Mouse (Mus musculus) effector memory CD4-positive, alpha-beta T cell, adult 7 months (primary cell): ENCODE results near the gene Adrb1. TPM values are rescaled to one million over a fixed set of nuclear protein-coding genes. Genes with fewer than 3 reads are reported as not detected.

ENCODE experiments used
- polyA plus RNA-seq: library from polyadenylated mRNA; unstranded; fragments of 100-300 nt; shearing (Covaris generic); gene quantifications from one replicate; pipeline ENCODE4 v1.2.1, GENCODE M21; 2017

Gene Adrb1
- 1.8 TPM for polyA plus RNA-seq

DNA sequence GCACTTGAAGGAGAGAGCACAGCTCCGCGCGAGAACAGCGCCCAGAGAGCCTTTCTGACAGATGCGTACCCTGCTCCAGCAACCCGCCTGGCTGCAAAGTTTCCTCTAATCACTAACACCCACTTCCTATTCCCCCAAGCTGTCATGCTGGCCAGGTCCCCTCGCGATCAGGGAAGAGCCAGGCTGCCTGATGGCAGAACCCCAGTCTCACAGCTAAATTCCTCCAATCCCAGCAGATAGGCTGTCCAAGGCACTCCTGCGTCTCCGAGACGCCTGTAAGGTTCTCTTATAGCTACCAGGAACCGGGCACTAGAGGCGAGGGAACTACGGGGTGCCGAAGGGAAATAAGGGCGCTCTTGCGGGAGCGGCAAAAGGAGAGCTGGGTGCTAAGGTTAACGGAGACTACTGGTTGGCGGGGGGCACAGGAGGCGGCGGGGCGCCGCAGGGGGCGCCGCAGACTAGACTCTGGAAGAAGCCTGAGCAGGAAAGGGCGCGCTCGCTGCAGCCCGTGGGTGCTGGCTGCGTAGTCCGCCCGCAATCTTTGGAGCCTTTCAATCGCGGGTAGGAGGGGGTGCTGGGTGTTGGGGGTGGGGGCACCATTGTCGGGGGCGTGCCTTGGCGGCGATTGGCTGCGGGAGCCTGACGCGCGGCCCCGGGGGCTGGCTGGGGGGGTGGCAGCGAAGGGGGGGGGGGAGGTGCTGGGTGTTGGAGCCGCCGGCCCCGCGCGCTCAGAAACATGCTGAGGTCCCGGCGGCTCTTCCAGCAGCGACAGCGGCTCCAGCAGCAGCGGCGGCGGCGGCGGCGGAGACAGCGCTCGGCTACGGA is at the start of gene Adrb1:
TSS of gene Adrb1 (plus strand) at position 813 of the 825 bp plus-strand sequence.

Other genes with a start within 250 kb of the Adrb1 start
- gene Dclre1a, start 174.0 kb upstream of the Adrb1 start, polyA plus RNA-seq: 2.4 TPM
- 21.9 TPM for gene Nhlrc2, start 173.9 kb upstream of the Adrb1 start, polyA plus RNA-seq
- 23.0 TPM for gene Ccdc186, start 100.0 kb downstream of the Adrb1 start, polyA plus RNA-seq
- gene Tdrd1, start 104.0 kb downstream of the Adrb1 start, polyA plus RNA-seq: not detected
- not detected for gene Vwa2, start 152.1 kb downstream of the Adrb1 start, polyA plus RNA-seq